Mouse (Mus musculus): ENCODE data around the gene Plekha7.

DNA sequence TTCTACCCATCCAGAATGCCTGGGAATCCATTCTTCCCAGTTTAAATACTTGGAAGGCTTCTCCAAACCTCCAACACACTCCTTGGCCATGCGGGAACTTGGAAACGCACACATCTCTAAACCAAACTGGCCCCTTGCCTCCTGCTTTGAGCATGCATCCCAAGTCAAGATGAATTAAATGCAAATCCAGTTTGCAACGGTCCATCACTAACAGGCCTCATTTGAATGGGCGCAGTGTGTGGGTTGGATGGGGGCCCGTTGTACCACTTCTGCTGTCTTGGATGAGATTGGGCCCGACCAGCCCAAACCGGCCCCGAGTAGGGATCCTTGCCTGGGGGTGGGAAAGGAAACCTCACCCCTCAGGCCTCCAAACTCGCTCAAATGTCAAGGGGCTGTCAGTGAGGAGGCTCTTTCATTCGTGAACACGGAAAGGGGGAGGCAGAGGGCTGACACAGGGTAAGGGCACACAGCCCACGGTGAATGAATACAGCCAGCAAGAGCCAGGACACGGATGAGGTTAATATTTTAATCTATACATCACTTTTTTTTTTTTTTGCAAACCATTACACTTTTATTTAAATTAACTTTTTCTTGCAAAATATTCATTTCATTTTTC, 185.1 kb downstream of the Plekha7 start:
- TF ChIP-seq CTCF (IDR thresholded peaks at IDR 0.05; ENCODE audit: low read depth) (no peak), EP300 (IDR thresholded peaks at IDR 0.05; ENCODE audit: low read depth) (no peak)

Data from heart, postnatal 0 days (tissue).